In genomic region chr4:99725914-99726451, GRCm38 (mm10) we compare ENCODE assay signal across 16 mouse cellular contexts.
"Had no signal": no experiment of that assay in that cellular context is flagged by ENCODE, and none has a peak within 500 bp of the region (broad histone marks: within the 10 kb centered on the region; RNA-seq: fewer than 3 reads in every experiment).

No protein-coding gene starts in this region.

- H3K27me3 ChIP-seq: liver, embryonic 13.5 days; midbrain, embryonic 12.5 days; midbrain, embryonic 15.5 days; neural tube, embryonic 12.5 days; neural tube, embryonic 15.5 days; stomach, embryonic 15.5 days had no signal

- H3K9ac ChIP-seq: liver, embryonic 13.5 days; lung, embryonic 14.5 days; midbrain, embryonic 12.5 days; midbrain, embryonic 15.5 days; neural tube, embryonic 12.5 days; neural tube, embryonic 15.5 days; stomach, embryonic 15.5 days had no signal

- DNase-seq: kidney, adult 18-20 months; kidney, adult 9 months; kidney, postnatal 14 days; liver, embryonic 13.5 days; lung, embryonic 14.5 days; lung, postnatal 10 days; lung, postnatal 36 days; right cerebral cortex, adult 18-20 months; right cerebral cortex, postnatal 14 days; spleen, adult 18-20 months; thymus, postnatal 25 days had no signal

- ATAC-seq: midbrain, embryonic 15.5 days had no signal

- H3K27ac ChIP-seq: liver, embryonic 13.5 days; midbrain, embryonic 12.5 days; midbrain, embryonic 15.5 days; neural tube, embryonic 12.5 days; neural tube, embryonic 15.5 days; stomach, embryonic 15.5 days had no signal

- H3K4me2 ChIP-seq: liver, embryonic 13.5 days; lung, embryonic 14.5 days; midbrain, embryonic 12.5 days; midbrain, embryonic 15.5 days; neural tube, embryonic 12.5 days; neural tube, embryonic 15.5 days; stomach, embryonic 15.5 days had no signal

- H3K4me1 ChIP-seq: liver, embryonic 13.5 days; midbrain, embryonic 12.5 days; midbrain, embryonic 15.5 days; neural tube, embryonic 12.5 days; neural tube, embryonic 15.5 days; stomach, embryonic 15.5 days had no signal

- H3K4me3 ChIP-seq: liver, embryonic 13.5 days; midbrain, embryonic 12.5 days; midbrain, embryonic 15.5 days; neural tube, embryonic 12.5 days; neural tube, embryonic 15.5 days; stomach, embryonic 15.5 days had no signal

- H3K9me3 ChIP-seq: stomach, embryonic 15.5 days had no signal
